Mouse (Mus musculus) testis, adult 2 months (tissue): ENCODE results near the gene Chka.

Experiments
- CTCF ChIP-seq: fragments of 200-500 bp; IDR thresholded peaks from 2 replicates; pipeline ENCODE4 v1.5.1; 2012; ENCODE audit warnings: low read depth, mild to moderate bottlenecking, inconsistent platforms, low read length, moderate library complexity; ENCODE audit not compliant: control insufficient read depth, insufficient read depth, insufficient replicate concordance
- POLR2A ChIP-seq: fragments of 200-500 bp; IDR thresholded peaks from 2 replicates; pipeline ENCODE4 v1.6.1; 2012; ENCODE audit warnings: low read depth, mild to moderate bottlenecking, inconsistent platforms, low read length, moderate library complexity; ENCODE audit not compliant: control insufficient read depth

DNA sequence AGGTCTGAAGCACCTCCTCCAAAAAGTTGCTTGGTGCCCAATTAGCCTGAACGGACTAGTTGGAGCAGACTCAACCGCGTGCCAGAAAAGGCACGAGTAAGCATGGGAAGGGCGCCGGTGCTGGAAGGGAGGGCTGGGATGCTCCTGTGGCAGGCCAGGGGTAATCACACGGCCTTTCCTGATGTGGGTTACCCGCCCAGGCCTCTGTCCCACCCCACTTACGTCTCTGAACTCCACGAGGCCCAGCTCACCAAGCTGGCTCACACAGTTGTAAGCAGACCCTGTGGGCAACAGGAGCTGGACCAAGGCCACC lies 52.7 kb downstream of the Chka start:
- TF ChIP-seq CTCF (no peak), POLR2A (no peak)
